Mouse (Mus musculus) macrophage (primary cell): Measurements from ENCODE around the gene Itpk1. TPM values are rescaled to one million over a fixed set of nuclear protein-coding genes. Genes with fewer than 3 reads are reported as not detected.

ENCODE experiments used
- H3K27ac ChIP-seq: fragments of 350-480 bp; formaldehyde crosslinking; 2 replicates; pipeline ENCODE4 v1.9.0; 2021
- H3K36me3 ChIP-seq: fragments of 350-480 bp; formaldehyde crosslinking; 2 replicates; pipeline ENCODE4 v1.9.0; 2021; ENCODE audit errors: inconsistent target
- H3K4me3 ChIP-seq: fragments of 350-480 bp; formaldehyde crosslinking; 2 replicates; pipeline ENCODE4 v1.9.0; 2021; ENCODE audit errors: inconsistent target
- H3K79me2 ChIP-seq: fragments of 350-480 bp; formaldehyde crosslinking; 2 replicates; pipeline ENCODE4 v1.9.0; 2021; ENCODE audit errors: inconsistent target
- WGBS: methylation state at CpG from one replicate; pipeline ENCODE4 v1.1.7; 2026; ENCODE audit warnings: inconsistent platforms; ENCODE audit not compliant: missing documents; 5-methylcytosine and 5-hydroxymethylcytosine counted together
- polyA plus RNA-seq: library from polyadenylated mRNA; stranded (reverse); fragments of 250-400 nt; gene quantifications from 3 replicates; pipeline ENCODE4 v1.2.4, GENCODE M21; 2018; ENCODE audit warnings: inconsistent platforms

Gene Itpk1
- polyA plus RNA-seq, 1 experiment from 2014 or later, result 12.1 TPM

- no peaks in the 10 kb centered on the region for H3K36me3 ChIP-seq
- peak overlapping the region; percentile 35; the same call in 1 of the 2 replicates for H3K27ac ChIP-seq
- peak overlapping the region; percentile 39 for H3K4me3 ChIP-seq
- 5% methylated on average over 21 of the region's 45 CpGs for WGBS
- H3K79me2 ChIP-seq, result peaks cover 38% of the 10 kb centered on the region
These were observed 614 bp upstream of the Itpk1 start for GRCm38 (mm10) chr12:102705216-102705871.

- Histone ChIP-seq H3K4me3 (peak overlapping the region; percentile 40), H3K36me3 (no peaks in the 10 kb centered on the region), H3K27ac (no peak overlapping the region), H3K79me2 (peaks cover 51% of the 10 kb centered on the region)
- 8% methylated on average over 17 of the region's 17 CpGs for WGBS
These were observed 765 bp downstream of the Itpk1 start for GRCm38 (mm10) chr12:102703921-102704408.

- peak overlapping the region; percentile 40 for H3K4me3 ChIP-seq
- H3K27ac ChIP-seq, result no peak overlapping the region
- peaks cover 57% of the 10 kb centered on the region for H3K79me2 ChIP-seq
- no peaks in the 10 kb centered on the region for H3K36me3 ChIP-seq
- WGBS, result 25% methylated on average over 4 of the region's 6 CpGs
These were observed 1.3 kb downstream of the Itpk1 start for GRCm38 (mm10) chr12:102703441-102703840.

GRCm38 (mm10) chr12:102703111-102703412 lies 1.7 kb downstream of the Itpk1 start:
- H3K36me3 ChIP-seq, result no peaks in the 10 kb centered on the region
- H3K27ac ChIP-seq, result peak overlapping the region; percentile 38
- peak overlapping the region; percentile 40 for H3K4me3 ChIP-seq
- 8% methylated on average over 4 of the region's 4 CpGs for WGBS
- H3K79me2 ChIP-seq, result peaks cover 60% of the 10 kb centered on the region

- peak overlapping the region; percentile 38 for H3K27ac ChIP-seq
- H3K79me2 ChIP-seq, result peaks cover 66% of the 10 kb centered on the region
- H3K4me3 ChIP-seq, result peak overlapping the region; percentile 40
- H3K36me3 ChIP-seq, result no peaks in the 10 kb centered on the region
- 16% methylated on average over 15 of the region's 15 CpGs for WGBS
These were observed 2.2 kb downstream of the Itpk1 start for GRCm38 (mm10) chr12:102702356-102703110.

- Histone ChIP-seq H3K27ac (no peak overlapping the region), H3K4me3 (no peak overlapping the region), H3K79me2 (peaks cover 73% of the 10 kb centered on the region), H3K36me3 (no peaks in the 10 kb centered on the region)
- 64% methylated on average over 5 of the region's 5 CpGs for WGBS
These were observed 3.0 kb downstream of the Itpk1 start for GRCm38 (mm10) chr12:102701691-102702207.

GRCm38 (mm10) chr12:102700453-102700852 lies 4.3 kb downstream of the Itpk1 start:
- H3K4me3 ChIP-seq, result no peak overlapping the region
- 91% methylated on average over 12 of the region's 12 CpGs for WGBS
- H3K79me2 ChIP-seq, result peaks cover 86% of the 10 kb centered on the region
- no peak overlapping the region for H3K27ac ChIP-seq
- no peaks in the 10 kb centered on the region for H3K36me3 ChIP-seq

- H3K4me3 ChIP-seq, result no peak overlapping the region
- H3K36me3 ChIP-seq, result no peaks in the 10 kb centered on the region
- WGBS, result 100% methylated on average over 1 of the region's 1 CpGs
- H3K79me2 ChIP-seq, result peaks cover 99% of the 10 kb centered on the region
- H3K27ac ChIP-seq, result no peak overlapping the region
These were observed 5.6 kb downstream of the Itpk1 start for GRCm38 (mm10) chr12:102699156-102699555.

- Histone ChIP-seq H3K79me2 (peaks cover 100% of the 10 kb centered on the region), H3K27ac (no peak overlapping the region), H3K4me3 (no peak overlapping the region)
These were observed 6.5 kb downstream of the Itpk1 start for GRCm38 (mm10) chr12:102698089-102698684.

GRCm38 (mm10) chr12:102697381-102697780 lies 7.3 kb downstream of the Itpk1 start:
- H3K79me2 ChIP-seq, result peaks cover 100% of the 10 kb centered on the region
- no peak overlapping the region for H3K4me3 ChIP-seq
- H3K36me3 ChIP-seq, result no peaks in the 10 kb centered on the region
- no peak overlapping the region for H3K27ac ChIP-seq
- WGBS, result 85% methylated on average over 7 of the region's 7 CpGs

More at GRCm38 (mm10) chr12:102698089-102698684, 6.5 kb downstream of the Itpk1 start:
- H3K36me3 ChIP-seq, result no peaks in the 10 kb centered on the region
- WGBS, result 89% methylated on average over 1 of the region's 1 CpGs

- WGBS, result 95% methylated on average over 14 of the region's 14 CpGs
- peaks cover 100% of the 10 kb centered on the region for H3K79me2 ChIP-seq
- no peak overlapping the region for H3K4me3 ChIP-seq
- no peak overlapping the region for H3K27ac ChIP-seq
- H3K36me3 ChIP-seq, result no peaks in the 10 kb centered on the region
These were observed 7.9 kb downstream of the Itpk1 start for GRCm38 (mm10) chr12:102696635-102697354.

GRCm38 (mm10) chr12:102695369-102696239 lies 9.1 kb downstream of the Itpk1 start:
- Histone ChIP-seq H3K36me3 (no peaks in the 10 kb centered on the region), H3K4me3 (peak overlapping the region; percentile 31), H3K27ac (peak overlapping the region; percentile 62), H3K79me2 (peaks cover 100% of the 10 kb centered on the region)
- WGBS, result 65% methylated on average over 16 of the region's 18 CpGs

GRCm38 (mm10) chr12:102691761-102692160 lies 13.0 kb downstream of the Itpk1 start:
- H3K27ac ChIP-seq, result no peak overlapping the region
- 94% methylated on average over 7 of the region's 7 CpGs for WGBS
- H3K4me3 ChIP-seq, result no peak overlapping the region
- no peaks in the 10 kb centered on the region for H3K36me3 ChIP-seq
- H3K79me2 ChIP-seq, result peaks cover 90% of the 10 kb centered on the region
